Mouse (Mus musculus) forebrain, embryonic 14.5 days (tissue): ENCODE data around the gene Sox15. TPM values are rescaled to one million over a fixed set of nuclear protein-coding genes. Genes with fewer than 3 reads are reported as not detected.

Experiments used
- ATAC-seq: fragments of 200-750 bp; cut with Nextera tagmentation; 2 replicates; pipeline ENCODE4 v1.8.0; 2017; ENCODE audit warnings: mild to moderate bottlenecking, moderate library complexity
- DNase-seq: peaks from one replicate; pipeline ENCODE4 v3.0.0-alpha.2; 2015; ENCODE audit warnings: low spot score
- H3K27ac ChIP-seq: fragments of 300-500 bp; sonication (generic); 2 replicates; pipeline ENCODE4 v1.5.1; 2014; ENCODE audit warnings: low read depth, mild to moderate bottlenecking, control low read depth, low read length, moderate library complexity
- H3K27me3 ChIP-seq: fragments of 300-500 bp; sonication (generic); replicated peaks from 2 replicates; pipeline ENCODE4 v1.6.1; 2014; ENCODE audit warnings: low read length, control low read depth, mixed read lengths; ENCODE audit not compliant: control insufficient read depth, insufficient read depth
- H3K36me3 ChIP-seq: fragments of 300-500 bp; sonication (generic); 2 replicates; pipeline ENCODE4 v1.6.1; 2014; ENCODE audit warnings: low read length, control low read depth; ENCODE audit not compliant: control insufficient read depth, insufficient read depth
- H3K4me1 ChIP-seq: fragments of 300-500 bp; sonication (generic); 2 replicates; pipeline ENCODE4 v1.6.1; 2014; ENCODE audit warnings: antibody characterized with exemption, low read length, control low read depth; ENCODE audit not compliant: control insufficient read depth, insufficient read depth
- H3K4me2 ChIP-seq: fragments of 300-500 bp; sonication (generic); 2 replicates; pipeline ENCODE4 v1.6.1; 2014; ENCODE audit warnings: mild to moderate bottlenecking, control low read depth, low read length
- H3K4me3 ChIP-seq: fragments of 300-500 bp; sonication (generic); 2 replicates; pipeline ENCODE4 v1.5.1; 2014; ENCODE audit warnings: low read depth, low read length, control low read depth
- H3K9ac ChIP-seq: fragments of 300-500 bp; sonication (generic); 2 replicates; pipeline ENCODE4 v1.6.1; 2014; ENCODE audit warnings: mild to moderate bottlenecking, low read length, control low read depth, moderate library complexity
- H3K9me3 ChIP-seq: fragments of 300-500 bp; sonication (generic); replicated peaks from 2 replicates; pipeline ENCODE4 v1.6.1; 2016; ENCODE audit warnings: low read length, control low read depth, mixed read lengths; ENCODE audit not compliant: control insufficient read depth
- WGBS: fragments of 180-500 bp; shearing (Covaris S2); extraction: QIAGEN DNeasy Blood & Tissue Kit; methylation state at CpG from one replicate; pipeline ENCODE4 v1.1.7; 2014; 5-methylcytosine and 5-hydroxymethylcytosine counted together
- polyA plus RNA-seq: library from polyadenylated mRNA; unstranded; fragments of >200 nt; fragmentation: Nextera tagmentation; extraction: Ambion mirVana; gene quantifications from 2 replicates; pipeline ENCODE4 v1.2.1, GENCODE M21; 2014

Sox15 gene
- polyA plus RNA-seq, result not detected in 2 replicates

- peaks cover 78% of the 10 kb centered on the region for H3K36me3 ChIP-seq
- H3K4me1 ChIP-seq, result no peaks in the 10 kb centered on the region
- H3K9ac ChIP-seq, result peak within 1 kb of the TSS; percentile 21
- H3K4me3 ChIP-seq, result no peak within 1 kb of the TSS
- no peaks in the 10 kb centered on the region for H3K9me3 ChIP-seq
- ATAC-seq, result peak; percentile 85
- DNase-seq, result peak; percentile 84
- no peak within 1 kb of the TSS for H3K27ac ChIP-seq
- WGBS, result 21% methylated on average over 34 of the region's 34 CpGs
- H3K27me3 ChIP-seq, result no peaks in the 10 kb centered on the region
- H3K4me2 ChIP-seq, result no peak within 1 kb of the TSS
Observed at GRCm38 (mm10) chr11:69655264-69656064, at the start of gene Sox15. TSS of gene Sox15 (plus strand) at chr11:69655314.

DNA sequence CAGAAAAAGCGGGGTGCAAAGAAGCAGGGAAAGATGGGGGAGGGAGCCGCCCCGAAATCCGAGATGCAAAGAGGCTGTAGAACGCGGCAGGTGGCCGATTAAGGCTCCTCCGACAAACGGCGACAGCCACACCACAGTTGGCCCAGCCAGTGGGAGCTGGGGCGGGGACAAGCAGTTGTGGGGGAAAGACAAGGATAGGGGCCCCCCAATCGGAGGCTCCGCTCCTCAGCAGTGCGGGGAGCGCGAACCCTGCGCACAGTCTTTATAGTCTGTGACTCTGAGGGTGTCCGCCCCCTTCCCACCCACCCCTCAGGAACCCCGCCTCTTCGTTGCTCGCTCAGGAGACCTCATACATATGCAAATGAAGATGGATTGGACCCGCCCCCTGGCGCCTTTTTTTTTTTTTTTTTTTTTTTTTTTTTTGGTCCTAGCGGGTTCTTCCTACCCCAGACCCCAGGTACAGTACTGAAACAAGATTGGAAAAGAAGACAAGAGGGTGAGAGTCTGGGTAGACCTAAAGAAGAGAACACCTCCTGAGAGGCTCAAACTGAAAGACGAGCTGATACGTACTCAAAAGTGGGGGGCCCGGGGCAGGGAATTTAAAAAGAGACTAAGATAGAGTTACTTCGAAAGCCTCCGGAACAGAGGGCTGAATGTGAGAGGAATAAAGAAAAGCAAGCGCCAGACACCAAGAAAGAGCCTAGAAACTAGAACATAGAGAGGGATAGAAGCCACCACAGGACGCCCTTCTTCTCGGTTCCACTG is 49.2 kb upstream of the Sox15 start, which contains the start of gene Atp1b2:
Gene Atp1b2, minus strand, starts transcription at position 217 of the 765 bp plus-strand sequence.
- DNase-seq, result peak; percentile 96
- no peaks in the 10 kb centered on the region for H3K9me3 ChIP-seq
- peak within 1 kb of the TSS; percentile 48; the same call in 1 of the 2 replicates for H3K27ac ChIP-seq
- H3K9ac ChIP-seq, result peak within 1 kb of the TSS; percentile 87
- H3K4me1 ChIP-seq, result peaks cover 6% of the 10 kb centered on the region
- no peaks in the 10 kb centered on the region for H3K27me3 ChIP-seq
- H3K36me3 ChIP-seq, result peaks cover 9% of the 10 kb centered on the region
- peak; percentile 95 for ATAC-seq
- peak within 1 kb of the TSS; percentile 67 for H3K4me3 ChIP-seq
- H3K4me2 ChIP-seq, result peak within 1 kb of the TSS; percentile 100
- WGBS, result 3% methylated on average over 32 of the region's 32 CpGs

DNA sequence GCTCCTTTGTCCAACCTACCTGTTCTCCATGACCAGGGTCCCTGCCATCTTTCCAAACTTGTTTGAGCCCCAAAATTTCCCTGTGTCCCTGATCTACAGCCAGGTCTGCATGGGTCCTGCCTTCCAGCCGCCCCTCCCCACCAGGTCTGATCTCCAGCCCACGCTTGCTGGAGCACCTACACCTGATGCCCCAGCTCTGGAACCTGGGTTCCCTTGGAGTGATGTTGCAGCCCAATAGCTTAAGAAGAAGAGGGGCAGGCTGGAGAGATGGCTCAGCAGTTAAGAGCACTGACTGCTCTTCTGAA is 48.7 kb upstream of the Sox15 start:
- Histone ChIP-seq H3K27ac (no peak overlapping the region), H3K27me3 (no peaks in the 10 kb centered on the region), H3K9me3 (no peaks in the 10 kb centered on the region), H3K4me3 (peak overlapping the region; percentile 67), H3K36me3 (peaks cover 5% of the 10 kb centered on the region), H3K4me2 (peak overlapping the region; percentile 100), H3K4me1 (peaks cover 6% of the 10 kb centered on the region), H3K9ac (peak overlapping the region; percentile 32; the same call in 1 of the 2 replicates)
- DNase-seq, result no peak
- no peak for ATAC-seq
- WGBS, result 61% methylated on average over 2 of the region's 2 CpGs

DNA sequence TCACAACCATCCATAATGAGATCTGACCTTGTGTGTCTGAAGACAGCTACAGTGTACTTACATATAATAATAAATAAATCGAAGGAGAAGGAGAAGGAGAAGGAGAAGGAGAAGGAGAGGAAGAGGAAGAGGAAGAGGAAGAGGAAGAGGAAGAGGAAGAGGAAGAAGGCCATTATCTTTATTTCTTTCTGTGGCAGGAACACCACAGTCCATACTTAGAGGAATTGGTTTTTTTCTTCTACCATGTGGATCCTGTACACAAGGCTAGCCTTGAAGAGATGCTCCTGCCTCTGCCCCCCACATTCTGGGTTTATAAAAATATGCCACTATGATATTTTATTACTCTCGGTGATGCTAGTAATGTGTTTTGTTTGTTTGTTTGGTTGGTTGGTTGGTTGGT is 48.3 kb upstream of the Sox15 start:
- Histone ChIP-seq H3K4me3 (no peak overlapping the region), H3K9ac (no peak overlapping the region), H3K27ac (no peak overlapping the region), H3K4me2 (no peak overlapping the region), H3K36me3 (peaks cover 4% of the 10 kb centered on the region; the same call in 1 of the 2 replicates), H3K4me1 (peaks cover 6% of the 10 kb centered on the region), H3K9me3 (no peaks in the 10 kb centered on the region), H3K27me3 (no peaks in the 10 kb centered on the region)
- ATAC-seq (no peak), DNase-seq (no peak)
- WGBS, result 84% methylated on average over 2 of the region's 2 CpGs

GRCm38 (mm10) chr11:69608525-69608924 is 46.6 kb upstream of the Sox15 start:
- Histone ChIP-seq H3K9me3 (no peaks in the 10 kb centered on the region), H3K9ac (no peak overlapping the region), H3K4me2 (no peak overlapping the region), H3K36me3 (no peaks in the 10 kb centered on the region), H3K27me3 (no peaks in the 10 kb centered on the region), H3K4me1 (peaks cover 6% of the 10 kb centered on the region), H3K27ac (no peak overlapping the region), H3K4me3 (no peak overlapping the region)
- WGBS, result 75% methylated on average over 3 of the region's 3 CpGs
- DNase-seq, result no peak
- no peak for ATAC-seq

DNA sequence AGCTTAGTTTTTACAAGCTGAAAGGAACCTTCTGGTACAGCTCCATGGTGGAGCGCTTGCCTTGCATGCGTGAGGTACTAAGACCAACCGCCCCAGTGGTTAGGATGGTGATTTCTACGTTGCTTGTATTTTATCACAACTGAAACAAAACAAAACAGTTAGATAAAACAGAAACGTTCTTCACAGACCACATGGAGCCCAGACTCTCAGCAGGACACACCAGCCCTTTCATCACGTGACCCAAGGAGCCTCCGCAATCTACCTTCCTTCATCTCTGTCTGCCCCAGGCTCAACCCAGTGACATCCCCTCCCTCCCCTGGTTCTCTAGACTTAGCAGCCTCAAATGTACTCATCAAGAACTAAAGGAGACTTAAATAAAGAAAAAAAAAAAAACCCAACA is 45.7 kb upstream of the Sox15 start:
- Histone ChIP-seq H3K4me3 (no peak overlapping the region), H3K27ac (no peak overlapping the region), H3K36me3 (no peaks in the 10 kb centered on the region), H3K9ac (no peak overlapping the region), H3K27me3 (no peaks in the 10 kb centered on the region), H3K4me1 (peaks cover 8% of the 10 kb centered on the region), H3K4me2 (no peak overlapping the region), H3K9me3 (no peaks in the 10 kb centered on the region)
- WGBS, result 65% methylated on average over 7 of the region's 7 CpGs
- ATAC-seq, result no peak
- no peak for DNase-seq

GRCm38 (mm10) chr11:69610899-69611298 is 44.2 kb upstream of the Sox15 start:
- no peaks in the 10 kb centered on the region for H3K27me3 ChIP-seq
- no peak for DNase-seq
- H3K4me3 ChIP-seq, result no peak overlapping the region
- ATAC-seq, result no peak
- no peak overlapping the region for H3K27ac ChIP-seq
- peaks cover 3% of the 10 kb centered on the region; the same call in 1 of the 2 replicates for H3K4me1 ChIP-seq
- no peak overlapping the region for H3K9ac ChIP-seq
- 70% methylated on average over 4 of the region's 4 CpGs for WGBS
- H3K4me2 ChIP-seq, result no peak overlapping the region
- H3K36me3 ChIP-seq, result no peaks in the 10 kb centered on the region
- H3K9me3 ChIP-seq, result no peaks in the 10 kb centered on the region

DNA sequence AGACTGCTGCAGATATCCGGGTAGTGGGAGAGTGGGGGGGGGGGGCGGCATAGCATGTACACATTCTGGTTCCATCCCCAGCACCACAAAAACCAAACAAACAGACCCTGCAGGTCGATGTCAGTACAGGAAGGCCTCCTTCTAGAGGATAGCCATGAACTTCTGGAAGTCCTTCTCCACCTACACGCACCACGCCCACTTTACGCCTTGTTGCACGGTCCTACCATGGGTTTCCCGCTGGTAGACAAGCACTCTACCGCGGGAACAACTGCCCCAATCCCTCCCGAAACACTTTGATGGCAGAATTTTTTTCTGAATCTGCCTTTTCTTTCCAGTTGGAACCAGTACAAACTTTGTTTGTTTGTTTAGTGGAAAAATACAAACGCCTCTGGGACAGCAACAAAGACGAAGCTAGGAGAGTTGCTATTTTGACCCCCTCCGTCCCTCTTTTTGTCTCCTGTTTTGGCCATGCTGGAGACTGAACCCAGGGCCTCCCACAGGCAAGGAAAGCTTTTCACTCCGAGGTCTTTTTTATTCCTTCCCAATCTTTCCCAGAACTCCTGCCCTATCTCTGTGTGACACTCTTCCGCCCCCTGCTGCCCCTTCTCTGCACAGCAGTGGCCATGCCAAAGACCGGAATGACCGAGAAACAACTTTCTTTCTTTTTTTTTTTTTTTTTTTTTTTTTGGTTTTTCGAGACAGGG is 41.4 kb upstream of the Sox15 start:
- H3K9me3 ChIP-seq, result no peaks in the 10 kb centered on the region
- DNase-seq (peak; percentile 84), ATAC-seq (peak; percentile 71)
- H3K4me2 ChIP-seq, result peak overlapping the region; percentile 18
- 8% methylated on average over 18 of the region's 19 CpGs for WGBS
- H3K27me3 ChIP-seq, result no peaks in the 10 kb centered on the region
- H3K4me1 ChIP-seq, result peaks cover 3% of the 10 kb centered on the region; the same call in 1 of the 2 replicates
- H3K27ac ChIP-seq, result no peak overlapping the region
- H3K9ac ChIP-seq, result no peak overlapping the region; the same call in 1 of the 2 replicates
- H3K4me3 ChIP-seq, result no peak overlapping the region
- no peaks in the 10 kb centered on the region for H3K36me3 ChIP-seq
